In genomic region chr8:65280390-65280789, GRCm38 (mm10) we compare ENCODE assay signal across 21 mouse cellular contexts.
A peak's percentile ranks its signal among the peaks of the same experiment; 100 is the strongest.
DNase-seq lines count a peak whose midpoint lies in the region; ATAC-seq and TF ChIP-seq lines count a peak whose summit lies in the region.
"Had no signal": no experiment of that assay in that cellular context is flagged by ENCODE, and none has a peak within 500 bp of the region (broad histone marks: within the 10 kb centered on the region; RNA-seq: fewer than 3 reads in every experiment).

No protein-coding gene starts in this region.

- H3K27ac ChIP-seq in lung, embryonic 14.5 days (ENCODE audit: low read depth): no peak overlapping the region
- H3K27ac ChIP-seq in lung, embryonic 15.5 days: no peak overlapping the region
- no peak overlapping the region for H3K27ac ChIP-seq in lung, embryonic 16.5 days (ENCODE audit: low read length)

- H3K9me3 ChIP-seq in lung, embryonic 14.5 days (ENCODE audit: low read depth, low read length): peaks cover 3% of the 10 kb centered on the region; the same call in 1 of the 2 replicates
- no peaks in the 10 kb centered on the region for H3K9me3 ChIP-seq in lung, embryonic 15.5 days
- no peaks in the 10 kb centered on the region for H3K9me3 ChIP-seq in lung, embryonic 16.5 days (ENCODE audit: control insufficient read depth, low read length)
- H3K9me3 ChIP-seq: G1E had no signal

- no peaks in the 10 kb centered on the region for H3K4me1 ChIP-seq in lung, embryonic 14.5 days (ENCODE audit: insufficient read depth)
- no peaks in the 10 kb centered on the region for H3K4me1 ChIP-seq in lung, embryonic 15.5 days
- H3K4me1 ChIP-seq in lung, embryonic 16.5 days (replicated peaks; ENCODE audit: control insufficient read depth, insufficient read depth, low read length): no peaks in the 10 kb centered on the region
- H3K4me1 ChIP-seq in lung, adult 2 months (ENCODE audit: control insufficient read depth, insufficient read depth, low read length): no peaks in the 10 kb centered on the region

- peak; percentile 63; the same call in 1 of the 2 replicates for ATAC-seq in lung, embryonic 14.5 days (ENCODE audit: insufficient read depth)
- ATAC-seq in lung, embryonic 15.5 days (ENCODE audit: borderline replicate concordance, extremely low read depth, low FRiP score, low TSS enrichment): peak; percentile 55; the same call in 1 of the 2 replicates
- ATAC-seq in lung, embryonic 16.5 days (ENCODE audit: low read depth): 0 out of 2 replicates have a peak, but pooled peaks have one; percentile 17
- ATAC-seq: activated CD4-positive, CD25-positive, alpha-beta regulatory T cell, adult 4 months; CD4-positive, CD25-positive, alpha-beta regulatory T cell, adult 4 months; Patski had no signal

- peak; percentile 16 for DNase-seq in lung, embryonic 14.5 days
- DNase-seq in lung, postnatal 10 days: no peak
- no peak for DNase-seq in lung, postnatal 36 days
- DNase-seq in lung, adult 2 months: no peak
- DNase-seq: adrenal gland, adult 2 months; adrenal gland, adult 8-10 months; adrenal gland, postnatal 10 days; adrenal gland, postnatal 14 days; adrenal gland, postnatal 25 days; adrenal gland, postnatal 36 days; B cell, adult 2 months; cerebellum, adult 11 months; cerebellum, adult 11-12 months; cerebellum, adult 18-20 months had no signal

- H3K36me3 ChIP-seq in lung, embryonic 14.5 days (ENCODE audit: insufficient read depth): no peaks in the 10 kb centered on the region
- H3K36me3 ChIP-seq in lung, embryonic 15.5 days: no peaks in the 10 kb centered on the region
- H3K36me3 ChIP-seq in lung, embryonic 16.5 days (ENCODE audit: control insufficient read depth, insufficient read depth, low read length): no peaks in the 10 kb centered on the region
- H3K36me3 ChIP-seq: G1E had no signal

- no peaks in the 10 kb centered on the region for H3K27me3 ChIP-seq in lung, embryonic 14.5 days (ENCODE audit: insufficient read depth, low read length)
- no peaks in the 10 kb centered on the region for H3K27me3 ChIP-seq in lung, embryonic 15.5 days
- no peaks in the 10 kb centered on the region for H3K27me3 ChIP-seq in lung, embryonic 16.5 days (ENCODE audit: control insufficient read depth, insufficient read depth, low read depth, low read length)
- H3K27me3 ChIP-seq: CH12.LX, Patski had no signal

- no peak overlapping the region for H3K9ac ChIP-seq in lung, embryonic 14.5 days
- no peak overlapping the region for H3K9ac ChIP-seq in lung, embryonic 15.5 days
- no peak overlapping the region for H3K9ac ChIP-seq in lung, embryonic 16.5 days (ENCODE audit: low read length)

- no peak overlapping the region for H3K4me2 ChIP-seq in lung, embryonic 14.5 days
- no peak overlapping the region for H3K4me2 ChIP-seq in lung, embryonic 15.5 days
- H3K4me2 ChIP-seq in lung, embryonic 16.5 days (ENCODE audit: low read depth, low read length): no peak overlapping the region

- 53% methylated on average over 2 of the region's 2 CpGs for WGBS in lung, embryonic 14.5 days
- 41% methylated on average over 2 of the region's 2 CpGs for WGBS in lung, embryonic 15.5 days
- WGBS in lung, embryonic 16.5 days: 42% methylated on average over 2 of the region's 2 CpGs
- WGBS in lung, adult 2 months: 57% methylated on average over 2 of the region's 2 CpGs

- no peak overlapping the region for H3K4me3 ChIP-seq in lung, embryonic 14.5 days (ENCODE audit: low read depth, low read length)
- no peak overlapping the region for H3K4me3 ChIP-seq in lung, embryonic 15.5 days
- H3K4me3 ChIP-seq in lung, embryonic 16.5 days (ENCODE audit: low read length): no peak overlapping the region
- H3K4me3 ChIP-seq in lung, adult 2 months (replicated peaks; ENCODE audit: extremely low read depth, low read depth, low read length): no peak overlapping the region

- TF ChIP-seq CTCF in lung, embryonic 14.5 days (IDR thresholded peaks at IDR 0.05; ENCODE audit: low read depth): no peak
- TF ChIP-seq CTCF in lung, adult 2 months (IDR thresholded peaks at IDR 0.05; ENCODE audit: insufficient read depth, low read length): no peak

- no peak for TF ChIP-seq POLR2A in lung, adult 2 months (IDR thresholded peaks at IDR 0.05; ENCODE audit: borderline replicate concordance, extremely low read depth, low read depth, low read length)
